Mouse (Mus musculus) neural tube, embryonic 15.5 days (tissue): ENCODE measurements at regions not wholly inside any gene's neighbourhood (a gene's known extent, or its start where the extent isn't known, plus 50 kb on each side); places are given as distances from the start of the nearest gene placed in this dataset.

Source experiments
- ATAC-seq: fragments of 200-750 bp; cut with Nextera tagmentation; 2 replicates; pipeline ENCODE4 v1.8.0; 2017; ENCODE audit warnings: mild to moderate bottlenecking, moderate TSS enrichment, moderate library complexity; ENCODE audit not compliant: low FRiP score
- H3K27ac ChIP-seq: fragments of 300-500 bp; sonication (generic); replicated peaks from 2 replicates; pipeline ENCODE4 v1.5.1; 2015; ENCODE audit warnings: mild to moderate bottlenecking, inconsistent platforms
- H3K27me3 ChIP-seq: fragments of 300-500 bp; sonication (generic); replicated peaks from 2 replicates; pipeline ENCODE4 v1.6.1; 2015; ENCODE audit warnings: inconsistent platforms
- H3K36me3 ChIP-seq: fragments of 300-500 bp; sonication (generic); 2 replicates; pipeline ENCODE4 v1.6.1; 2015; ENCODE audit warnings: inconsistent platforms
- H3K4me1 ChIP-seq: fragments of 300-500 bp; sonication (generic); 2 replicates; pipeline ENCODE4 v1.6.1; 2015; ENCODE audit warnings: inconsistent platforms
- H3K4me2 ChIP-seq: fragments of 300-500 bp; sonication (generic); 2 replicates; pipeline ENCODE4 v1.6.1; 2015; ENCODE audit warnings: inconsistent platforms, mild to moderate bottlenecking, moderate library complexity
- H3K4me3 ChIP-seq: fragments of 300-500 bp; sonication (generic); replicated peaks from 2 replicates; pipeline ENCODE4 v1.5.1; 2015; ENCODE audit warnings: mild to moderate bottlenecking, inconsistent platforms
- H3K9ac ChIP-seq: fragments of 300-500 bp; sonication (generic); replicated peaks from 2 replicates; pipeline ENCODE4 v1.6.1; 2015; ENCODE audit warnings: mild to moderate bottlenecking, inconsistent platforms
- H3K9me3 ChIP-seq: fragments of 300-500 bp; sonication (generic); replicated peaks from 2 replicates; pipeline ENCODE4 v1.6.1; 2016; ENCODE audit warnings: inconsistent platforms
- WGBS: fragments of 180-500 bp; shearing (Covaris S2); methylation state at CpG from one replicate; pipeline ENCODE4 v1.1.7; 2015; ENCODE audit warnings: mixed read lengths; 5-methylcytosine and 5-hydroxymethylcytosine counted together

- 0 out of 2 replicates have a peak, but pooled peaks cover 8% of the 10 kb centered on the region for H3K27me3 ChIP-seq
- no peaks in the 10 kb centered on the region for H3K36me3 ChIP-seq
- H3K4me3 ChIP-seq, result no peak overlapping the region
- H3K27ac ChIP-seq, result no peak overlapping the region
- 64% methylated on average over 2 of the region's 2 CpGs for WGBS
- no peak for ATAC-seq
- H3K9ac ChIP-seq, result no peak overlapping the region
- H3K4me1 ChIP-seq, result peaks cover 34% of the 10 kb centered on the region
- H3K9me3 ChIP-seq, result no peaks in the 10 kb centered on the region
- H3K4me2 ChIP-seq, result no peak overlapping the region
These were observed 248.6 kb downstream of the Tle3 start for GRCm38 (mm10) chr9:61620786-61621185.

GRCm38 (mm10) chr9:61620105-61620504 is 247.9 kb downstream of the Tle3 start:
- peaks cover 34% of the 10 kb centered on the region for H3K4me1 ChIP-seq
- WGBS, result 28% methylated on average over 4 of the region's 4 CpGs
- no peak overlapping the region for H3K27ac ChIP-seq
- no peak overlapping the region for H3K9ac ChIP-seq
- H3K4me2 ChIP-seq, result no peak overlapping the region
- H3K36me3 ChIP-seq, result no peaks in the 10 kb centered on the region
- H3K4me3 ChIP-seq, result no peak overlapping the region
- ATAC-seq, result no peak
- no peaks in the 10 kb centered on the region for H3K9me3 ChIP-seq
- 0 out of 2 replicates have a peak, but pooled peaks cover 6% of the 10 kb centered on the region for H3K27me3 ChIP-seq

- H3K27me3 ChIP-seq, result 0 out of 2 replicates have a peak, but pooled peaks cover 5% of the 10 kb centered on the region
- ATAC-seq, result no peak
- peaks cover 27% of the 10 kb centered on the region for H3K4me1 ChIP-seq
- H3K36me3 ChIP-seq, result no peaks in the 10 kb centered on the region
- H3K4me2 ChIP-seq, result no peak overlapping the region
- no peak overlapping the region for H3K9ac ChIP-seq
- H3K9me3 ChIP-seq, result no peaks in the 10 kb centered on the region
- no peak overlapping the region for H3K27ac ChIP-seq
- H3K4me3 ChIP-seq, result no peak overlapping the region
- WGBS, result 23% methylated on average over 12 of the region's 12 CpGs
These were observed 246.5 kb downstream of the Tle3 start for GRCm38 (mm10) chr9:61618510-61619249.

GRCm38 (mm10) chr9:61617979-61618378 is 245.8 kb downstream of the Tle3 start:
- Histone ChIP-seq H3K4me3 (no peak overlapping the region), H3K27me3 (0 out of 2 replicates have a peak, but pooled peaks cover 5% of the 10 kb centered on the region), H3K9ac (no peak overlapping the region), H3K36me3 (no peaks in the 10 kb centered on the region), H3K9me3 (no peaks in the 10 kb centered on the region), H3K4me1 (peaks cover 22% of the 10 kb centered on the region), H3K4me2 (no peak overlapping the region), H3K27ac (no peak overlapping the region)
- WGBS, result 42% methylated on average over 8 of the region's 8 CpGs
- no peak for ATAC-seq

- peaks cover 9% of the 10 kb centered on the region; the same call in 1 of the 2 replicates for H3K4me1 ChIP-seq
- 54% methylated on average over 4 of the region's 4 CpGs for WGBS
- no peak overlapping the region for H3K9ac ChIP-seq
- H3K27ac ChIP-seq, result no peak overlapping the region
- no peak overlapping the region for H3K4me2 ChIP-seq
- no peak overlapping the region for H3K4me3 ChIP-seq
- H3K9me3 ChIP-seq, result no peaks in the 10 kb centered on the region
- no peaks in the 10 kb centered on the region for H3K36me3 ChIP-seq
- 0 out of 2 replicates have a peak, but pooled peaks cover 5% of the 10 kb centered on the region for H3K27me3 ChIP-seq
- ATAC-seq, result no peak
These were observed 243.4 kb downstream of the Tle3 start for GRCm38 (mm10) chr9:61615556-61615955.

GRCm38 (mm10) chr9:61607576-61607975 is 235.4 kb downstream of the Tle3 start:
- no peaks in the 10 kb centered on the region for H3K9me3 ChIP-seq
- H3K27ac ChIP-seq, result no peak overlapping the region
- peaks cover 7% of the 10 kb centered on the region for H3K4me1 ChIP-seq
- 83% methylated on average over 5 of the region's 5 CpGs for WGBS
- no peak overlapping the region for H3K4me2 ChIP-seq
- H3K27me3 ChIP-seq, result peaks cover 7% of the 10 kb centered on the region
- no peaks in the 10 kb centered on the region for H3K36me3 ChIP-seq
- H3K4me3 ChIP-seq, result no peak overlapping the region
- no peak for ATAC-seq
- no peak overlapping the region for H3K9ac ChIP-seq

- no peak overlapping the region for H3K4me2 ChIP-seq
- no peak overlapping the region for H3K9ac ChIP-seq
These were observed 230.3 kb downstream of the Tle3 start for GRCm38 (mm10) chr9:61602353-61602978.

GRCm38 (mm10) chr9:61601911-61602310 is 229.7 kb downstream of the Tle3 start:
- ATAC-seq, result no peak
- Histone ChIP-seq H3K27ac (no peak overlapping the region), H3K9ac (no peak overlapping the region), H3K4me3 (no peak overlapping the region), H3K9me3 (no peaks in the 10 kb centered on the region), H3K4me2 (no peak overlapping the region), H3K4me1 (peaks cover 14% of the 10 kb centered on the region), H3K27me3 (peaks cover 11% of the 10 kb centered on the region), H3K36me3 (no peaks in the 10 kb centered on the region)
- WGBS, result 63% methylated on average over 6 of the region's 6 CpGs

More at GRCm38 (mm10) chr9:61602353-61602978, 230.3 kb downstream of the Tle3 start:
- 63% methylated on average over 7 of the region's 7 CpGs for WGBS
- Histone ChIP-seq H3K4me3 (no peak overlapping the region), H3K9me3 (no peaks in the 10 kb centered on the region), H3K36me3 (no peaks in the 10 kb centered on the region), H3K27ac (no peak overlapping the region), H3K27me3 (peaks cover 7% of the 10 kb centered on the region), H3K4me1 (peaks cover 9% of the 10 kb centered on the region)
- no peak for ATAC-seq

GRCm38 (mm10) chr9:61597287-61597686 is 225.1 kb downstream of the Tle3 start:
- Histone ChIP-seq H3K36me3 (no peaks in the 10 kb centered on the region), H3K4me2 (no peak overlapping the region), H3K27me3 (peaks cover 14% of the 10 kb centered on the region; the same call in 1 of the 2 replicates), H3K9ac (no peak overlapping the region), H3K27ac (no peak overlapping the region), H3K9me3 (no peaks in the 10 kb centered on the region), H3K4me1 (peaks cover 19% of the 10 kb centered on the region), H3K4me3 (no peak overlapping the region)
- 46% methylated on average over 7 of the region's 7 CpGs for WGBS
- no peak for ATAC-seq

- H3K4me1 ChIP-seq, result peaks cover 19% of the 10 kb centered on the region
- no peak overlapping the region for H3K9ac ChIP-seq
- H3K36me3 ChIP-seq, result no peaks in the 10 kb centered on the region
- no peak overlapping the region for H3K4me2 ChIP-seq
- H3K27ac ChIP-seq, result no peak overlapping the region
- H3K9me3 ChIP-seq, result no peaks in the 10 kb centered on the region
- H3K4me3 ChIP-seq, result no peak overlapping the region
- 44% methylated on average over 17 of the region's 17 CpGs for WGBS
- H3K27me3 ChIP-seq, result peaks cover 14% of the 10 kb centered on the region; the same call in 1 of the 2 replicates
- no peak for ATAC-seq
These were observed 224.4 kb downstream of the Tle3 start for GRCm38 (mm10) chr9:61596410-61597108.

GRCm38 (mm10) chr9:61595170-61595967 is 223.2 kb downstream of the Tle3 start:
- Histone ChIP-seq H3K27ac (no peak overlapping the region), H3K4me1 (peaks cover 19% of the 10 kb centered on the region), H3K27me3 (peaks cover 14% of the 10 kb centered on the region; the same call in 1 of the 2 replicates), H3K4me3 (no peak overlapping the region), H3K36me3 (no peaks in the 10 kb centered on the region), H3K4me2 (no peak overlapping the region), H3K9me3 (no peaks in the 10 kb centered on the region), H3K9ac (no peak overlapping the region)
- ATAC-seq, result no peak
- whole genome bisulfite sequencing, result 71% methylated on average over 9 of the region's 9 CpGs
